Mouse (Mus musculus) heart, adult 2 months (tissue): Measurements from ENCODE around the gene Pax9. TPM values are rescaled to one million over a fixed set of nuclear protein-coding genes. Genes with fewer than 3 reads are reported as not detected.

ENCODE experiments used
- DNase-seq, 2 experiments: peaks; one replicate each; pipeline ENCODE4 v3.0.0; 2021
- H3K27ac ChIP-seq: fragments of 200-600 bp; 2 replicates; pipeline ENCODE4 v1.8.1; 2022
- H3K27me3 ChIP-seq: fragments of 200-500 bp; 2 replicates; pipeline ENCODE4 v1.6.1; 2012; ENCODE audit warnings: mild to moderate bottlenecking, low read length, inconsistent platforms, mixed read lengths; ENCODE audit not compliant: control insufficient read depth, insufficient read depth
- H3K36me3 ChIP-seq: fragments of 200-500 bp; 2 replicates; pipeline ENCODE4 v1.6.1; 2012; ENCODE audit warnings: low read length, inconsistent platforms; ENCODE audit not compliant: control insufficient read depth, insufficient read depth
- H3K4me1 ChIP-seq: fragments of 200-500 bp; 2 replicates; pipeline ENCODE4 v1.6.1; 2011; ENCODE audit warnings: low read length; ENCODE audit not compliant: control insufficient read depth, insufficient read depth
- H3K4me3 ChIP-seq: fragments of 200-600 bp; 2 replicates; pipeline ENCODE4 v1.8.1; 2022
- H3K79me2 ChIP-seq: fragments of 200-500 bp; replicated peaks from 2 replicates; pipeline ENCODE4 v1.6.1; 2012; ENCODE audit warnings: mild to moderate bottlenecking, inconsistent platforms, low read length, moderate library complexity, mixed read lengths; ENCODE audit not compliant: control insufficient read depth, insufficient read depth
- H3K9ac ChIP-seq: fragments of 200-500 bp; 2 replicates; pipeline ENCODE4 v1.6.1; 2012; ENCODE audit warnings: low read depth, mild to moderate bottlenecking, control low read depth, inconsistent platforms, low read length, mixed read lengths
- CTCF ChIP-seq: fragments of 200-600 bp; IDR thresholded peaks from 2 replicates; pipeline ENCODE4 v1.8.1; 2022; ENCODE audit warnings: antibody characterized with exemption, mild to moderate bottlenecking, moderate library complexity
- EP300 ChIP-seq: fragments of 200-500 bp; IDR thresholded peaks from 2 replicates; pipeline ENCODE4 v1.6.1; 2011; ENCODE audit warnings: low read depth, low read length, control low read depth; ENCODE audit not compliant: insufficient read depth
- POLR2A ChIP-seq: fragments of 200-500 bp; IDR thresholded peaks from 2 replicates; pipeline ENCODE4 v1.6.1; 2011; ENCODE audit warnings: mild to moderate bottlenecking, low read depth, low read length, control low read depth; ENCODE audit not compliant: insufficient read depth
- WGBS: fragments of 180-500 bp; shearing (Covaris S2); methylation state at CpG from one replicate; pipeline ENCODE4 v1.1.7; 2018; 5-methylcytosine and 5-hydroxymethylcytosine counted together
- intact Hi-C: fragments of 180-260 bp; cut with DNase I; formaldehyde crosslinking; loops from one replicate; pipeline ENCODE4 v1.15.1; 2025
- polyA plus RNA-seq: library from polyadenylated mRNA; depleted of rRNA; stranded (reverse); fragments of >200 nt; gene quantifications from 2 replicates; pipeline ENCODE4 v1.2.3, GENCODE M21; 2012
- total RNA-seq, 2 experiments: library from RNA; stranded (reverse); gene quantifications; 2 replicates each; pipeline ENCODE4 v1.2.3; 2021

Gene Pax9
- total and polyA plus RNA-seq, 3 experiments: 0.26 to 0.47 TPM; not detected in 1

- H3K27me3 ChIP-seq: peaks cover 33% of the 10 kb centered on the region
- no peaks in the 10 kb centered on the region for H3K4me1 ChIP-seq
- WGBS: 6% methylated on average over 12 of the region's 12 CpGs
- no peak for DNase-seq
- H3K36me3 ChIP-seq: no peaks in the 10 kb centered on the region
- H3K4me3 ChIP-seq: no peak overlapping the region
- no peak overlapping the region for H3K27ac ChIP-seq
- intact Hi-C loops: no loop called here
- no peak overlapping the region for H3K9ac ChIP-seq
- H3K79me2 ChIP-seq: no peaks in the 10 kb centered on the region
- no peak for TF ChIP-seq EP300
- TF ChIP-seq CTCF: no peak
- TF ChIP-seq POLR2A: no peak
These were observed 566 bp upstream of the Pax9 start for GRCm38 (mm10) chr12:56691001-56691400.

- H3K9ac ChIP-seq: no peak overlapping the region
- H3K27me3 ChIP-seq: peaks cover 44% of the 10 kb centered on the region
- intact Hi-C loops: no loop called here
- H3K79me2 ChIP-seq: no peaks in the 10 kb centered on the region
- TF ChIP-seq EP300 (no peak), CTCF (no peak), POLR2A (no peak)
- H3K27ac ChIP-seq: no peak overlapping the region
- no peak for DNase-seq
- no peaks in the 10 kb centered on the region for H3K4me1 ChIP-seq
- H3K36me3 ChIP-seq: no peaks in the 10 kb centered on the region
- no peak overlapping the region for H3K4me3 ChIP-seq
- WGBS: 13% methylated on average over 19 of the region's 19 CpGs
These were observed 969 bp downstream of the Pax9 start for GRCm38 (mm10) chr12:56692536-56692935.

GRCm38 (mm10) chr12:56693411-56694098 lies 2.0 kb downstream of the Pax9 start:
- Histone ChIP-seq H3K36me3 (no peaks in the 10 kb centered on the region), H3K79me2 (no peaks in the 10 kb centered on the region), H3K4me3 (no peak overlapping the region), H3K4me1 (no peaks in the 10 kb centered on the region), H3K9ac (no peak overlapping the region), H3K27ac (no peak overlapping the region), H3K27me3 (peaks cover 46% of the 10 kb centered on the region)
- TF ChIP-seq POLR2A: no peak
- TF ChIP-seq EP300: no peak
- no peak for TF ChIP-seq CTCF
- intact Hi-C loops: no loop called here
- WGBS: 15% methylated on average over 14 of the region's 14 CpGs
- DNase-seq: no peak

GRCm38 (mm10) chr12:56694361-56694760 lies 2.8 kb downstream of the Pax9 start:
- peaks cover 46% of the 10 kb centered on the region for H3K27me3 ChIP-seq
- H3K9ac ChIP-seq: no peak overlapping the region
- 6% methylated on average over 14 of the region's 14 CpGs for WGBS
- intact Hi-C loops: no loop called here
- no peaks in the 10 kb centered on the region for H3K4me1 ChIP-seq
- no peaks in the 10 kb centered on the region for H3K36me3 ChIP-seq
- no peak for DNase-seq
- H3K27ac ChIP-seq: no peak overlapping the region
- no peaks in the 10 kb centered on the region for H3K79me2 ChIP-seq
- TF ChIP-seq POLR2A (no peak), CTCF (no peak), EP300 (no peak)
- no peak overlapping the region for H3K4me3 ChIP-seq

DNA sequence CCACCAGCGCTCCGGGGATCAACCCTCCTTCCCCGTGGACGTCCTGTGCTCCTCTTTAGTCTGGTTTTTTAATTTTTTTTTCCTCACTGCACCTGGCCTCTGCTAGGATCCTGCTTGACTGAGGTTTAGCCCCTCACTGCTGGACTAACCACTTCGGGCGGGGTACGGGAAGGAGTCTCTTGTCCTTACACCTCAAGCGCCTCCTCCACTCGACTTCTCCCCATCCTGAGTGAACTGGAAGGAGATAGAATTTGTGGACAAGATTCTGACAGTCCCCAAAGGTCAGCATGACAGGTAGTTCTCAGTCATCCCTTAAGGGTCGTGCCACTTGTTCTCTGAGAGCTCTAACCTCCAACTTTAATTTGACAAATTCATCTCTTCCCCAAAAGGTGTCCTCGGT lies 3.4 kb downstream of the Pax9 start:
- Histone ChIP-seq H3K9ac (no peak overlapping the region), H3K36me3 (no peaks in the 10 kb centered on the region), H3K79me2 (no peaks in the 10 kb centered on the region), H3K4me3 (no peak overlapping the region), H3K27me3 (peaks cover 44% of the 10 kb centered on the region), H3K4me1 (no peaks in the 10 kb centered on the region), H3K27ac (no peak overlapping the region)
- intact Hi-C loops: no loop called here
- no peak for DNase-seq
- TF ChIP-seq EP300 (no peak), POLR2A (no peak), CTCF (no peak)
- WGBS: 4% methylated on average over 11 of the region's 11 CpGs

DNA sequence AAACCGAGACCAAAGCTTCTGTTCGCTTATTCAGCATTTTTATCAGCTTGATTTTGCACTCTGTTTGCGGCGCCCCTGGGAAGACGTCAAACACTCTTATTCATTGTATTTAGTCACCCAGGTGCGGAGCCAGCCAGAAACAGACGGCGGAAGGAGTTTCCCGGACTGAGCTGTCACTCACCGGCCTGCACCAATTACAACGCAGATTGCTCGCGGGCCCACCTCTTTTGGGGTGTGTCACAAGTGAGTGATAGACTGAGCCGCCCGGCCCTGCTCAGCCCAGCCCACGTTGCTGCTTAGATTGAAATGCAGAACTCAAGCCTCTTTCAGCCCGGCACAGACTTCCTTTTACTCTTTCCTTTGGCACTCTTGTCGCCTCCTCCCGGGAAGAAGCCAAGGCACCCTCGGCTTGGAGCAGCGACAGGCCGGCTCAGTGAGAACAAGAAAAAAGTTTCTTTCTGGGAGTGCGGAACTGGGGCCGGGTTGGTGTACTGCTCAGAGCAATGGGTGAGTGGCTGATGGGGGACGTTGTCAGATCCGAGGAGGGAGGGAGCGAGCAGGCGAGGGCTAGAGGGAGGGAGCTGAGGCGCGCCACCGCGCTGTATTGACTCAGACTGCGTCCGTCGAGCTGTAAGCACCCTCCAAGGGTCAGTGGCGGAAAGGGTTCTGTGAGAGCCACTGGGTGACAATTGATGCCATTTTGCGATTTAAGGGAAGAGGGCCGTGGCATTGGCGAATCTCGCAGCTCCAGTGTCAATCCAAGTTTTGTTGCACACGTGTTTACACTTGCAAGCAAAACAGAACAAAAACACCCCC lies 4.0 kb downstream of the Pax9 start:
- no peak overlapping the region for H3K27ac ChIP-seq
- 1% methylated on average over 41 of the region's 41 CpGs for WGBS
- peaks cover 46% of the 10 kb centered on the region for H3K27me3 ChIP-seq
- H3K9ac ChIP-seq: no peak overlapping the region
- intact Hi-C loops: no loop called here
- no peaks in the 10 kb centered on the region for H3K4me1 ChIP-seq
- 0 out of 2 replicates have a peak overlapping the region, but pooled peaks have one; percentile 5 for H3K4me3 ChIP-seq
- no peaks in the 10 kb centered on the region for H3K79me2 ChIP-seq
- no peaks in the 10 kb centered on the region for H3K36me3 ChIP-seq
- TF ChIP-seq CTCF (no peak), POLR2A (no peak), EP300 (no peak)
- DNase-seq: peak; percentile 60 to 68
